Mouse (Mus musculus): ENCODE data around the gene Clmn. TPM values are rescaled to one million over a fixed set of nuclear protein-coding genes. Genes with fewer than 3 reads are reported as not detected.

Clmn gene
- polyA plus RNA-seq, 1 experiment from 2014 or later, result 0.99 TPM

DNA sequence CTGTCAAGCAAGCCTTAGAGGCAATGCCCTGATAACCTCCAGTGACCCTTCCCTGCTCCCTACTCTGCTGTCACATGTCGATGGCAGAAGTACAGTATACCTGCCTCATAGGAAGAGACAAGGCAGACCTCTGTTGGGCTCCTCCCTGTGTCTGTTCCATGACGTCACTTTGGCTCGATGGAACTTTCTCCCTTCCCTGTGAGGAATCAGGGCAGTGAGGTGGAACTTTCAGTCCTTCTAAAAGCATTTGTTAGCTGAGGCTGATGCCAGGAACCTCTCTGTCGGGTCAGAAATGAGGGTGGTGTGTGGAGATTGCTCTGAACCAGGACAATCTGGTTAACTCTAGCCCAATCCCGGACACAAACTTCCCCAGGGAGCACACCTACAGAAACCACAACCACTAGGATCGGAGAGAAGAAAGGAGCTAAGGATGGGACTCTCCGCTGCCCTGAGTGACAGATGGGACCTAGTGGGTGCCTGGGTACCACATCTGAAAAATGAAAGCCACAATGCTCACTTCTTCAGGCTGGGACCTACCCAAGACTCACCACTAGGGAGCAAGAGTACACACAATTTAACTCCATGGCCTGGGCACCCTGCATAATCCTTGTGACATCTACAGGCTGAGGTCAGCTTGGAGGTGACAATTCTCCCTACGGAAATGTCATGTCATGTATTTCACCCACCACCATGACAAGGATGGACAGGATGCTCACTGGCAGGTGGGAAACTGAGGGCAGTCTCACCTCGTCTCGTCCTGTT, 41.9 kb downstream of the Clmn start:
- Histone ChIP-seq H3K4me2 (ENCODE audit: low read length) (no peak overlapping the region), H3K27ac (replicated peaks; ENCODE audit: low read depth, low read length) (no peak overlapping the region), H3K27me3 (ENCODE audit: control insufficient read depth, insufficient read depth, low read length) (no peaks in the 10 kb centered on the region), H3K9ac (replicated peaks; ENCODE audit: low read length) (no peak overlapping the region), H3K36me3 (ENCODE audit: control insufficient read depth, insufficient read depth, low read length) (no peaks in the 10 kb centered on the region), H3K4me1 (ENCODE audit: control insufficient read depth, insufficient read depth, low read length) (peaks cover 3% of the 10 kb centered on the region; the same call in 1 of the 2 replicates), H3K9me3 (ENCODE audit: control insufficient read depth, low read length) (no peaks in the 10 kb centered on the region), H3K4me3 (replicated peaks; ENCODE audit: low read depth, low read length) (no peak overlapping the region)
- 88% methylated on average over 10 of the region's 10 CpGs for WGBS
- ATAC-seq (ENCODE audit: low FRiP score, low TSS enrichment), result no peak
- DNase-seq, result no peak

GRCm38 (mm10) chr12:104822151-104822550, 42.7 kb downstream of the Clmn start:
- WGBS, result 67% methylated on average over 8 of the region's 8 CpGs
- Histone ChIP-seq H3K27ac (replicated peaks; ENCODE audit: low read depth, low read length) (no peak overlapping the region), H3K4me2 (ENCODE audit: low read length) (no peak overlapping the region), H3K9me3 (ENCODE audit: control insufficient read depth, low read length) (no peaks in the 10 kb centered on the region), H3K36me3 (ENCODE audit: control insufficient read depth, insufficient read depth, low read length) (no peaks in the 10 kb centered on the region), H3K4me1 (ENCODE audit: control insufficient read depth, insufficient read depth, low read length) (peaks cover 5% of the 10 kb centered on the region; the same call in 1 of the 2 replicates), H3K4me3 (replicated peaks; ENCODE audit: low read depth, low read length) (no peak overlapping the region), H3K27me3 (ENCODE audit: control insufficient read depth, insufficient read depth, low read length) (no peaks in the 10 kb centered on the region), H3K9ac (replicated peaks; ENCODE audit: low read length) (no peak overlapping the region)
- ATAC-seq (ENCODE audit: low FRiP score, low TSS enrichment) (no peak), DNase-seq (no peak)

DNA sequence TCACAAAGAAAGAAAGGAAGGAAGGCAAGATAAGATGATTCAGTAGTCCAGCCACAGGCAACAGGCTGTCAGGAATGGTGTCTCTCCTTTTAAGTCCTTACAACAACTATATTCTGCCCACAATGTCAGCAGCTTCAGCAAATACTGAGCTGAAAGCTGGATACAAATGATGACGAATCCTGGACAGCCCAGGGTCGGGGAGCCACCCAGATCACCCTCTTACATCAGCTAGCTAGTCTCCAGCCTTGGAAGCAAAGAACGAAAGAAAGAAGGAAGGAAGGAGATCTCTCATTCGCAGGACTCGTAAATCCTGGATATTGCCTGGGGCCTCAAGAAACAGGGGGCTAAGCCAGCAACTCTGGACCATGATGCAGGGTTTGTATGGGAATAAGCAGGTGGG, 44.8 kb downstream of the Clmn start:
- Histone ChIP-seq H3K27me3 (ENCODE audit: control insufficient read depth, insufficient read depth, low read length) (no peaks in the 10 kb centered on the region), H3K27ac (replicated peaks; ENCODE audit: low read depth, low read length) (no peak overlapping the region), H3K9me3 (ENCODE audit: control insufficient read depth, low read length) (no peaks in the 10 kb centered on the region), H3K9ac (replicated peaks; ENCODE audit: low read length) (no peak overlapping the region), H3K4me2 (ENCODE audit: low read length) (no peak overlapping the region), H3K4me3 (replicated peaks; ENCODE audit: low read depth, low read length) (no peak overlapping the region), H3K36me3 (ENCODE audit: control insufficient read depth, insufficient read depth, low read length) (no peaks in the 10 kb centered on the region), H3K4me1 (ENCODE audit: control insufficient read depth, insufficient read depth, low read length) (peaks cover 5% of the 10 kb centered on the region; the same call in 1 of the 2 replicates)
- 79% methylated on average over 5 of the region's 5 CpGs for WGBS
- ATAC-seq (ENCODE audit: low FRiP score, low TSS enrichment) (no peak), DNase-seq (no peak)

DNA sequence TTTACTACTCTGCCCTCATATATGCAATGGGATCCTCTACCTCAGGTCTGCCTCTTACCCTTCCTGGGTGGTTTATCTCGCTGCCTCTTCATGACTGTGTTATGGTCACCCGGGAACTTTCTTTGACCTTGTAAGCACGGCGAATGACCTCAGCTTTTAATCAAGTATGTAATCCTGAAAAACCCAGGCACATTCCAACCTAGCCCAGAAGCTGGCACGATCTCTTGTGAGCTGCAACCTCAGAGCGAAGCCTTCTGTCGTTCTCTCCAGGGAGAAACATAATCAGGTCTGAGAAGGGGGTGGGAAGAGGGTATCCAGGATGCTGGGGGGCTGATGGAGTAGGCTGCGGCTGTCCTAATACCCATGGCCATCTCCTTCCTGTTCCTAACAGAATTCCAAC, 45.8 kb downstream of the Clmn start:
- no peak overlapping the region for H3K4me3 ChIP-seq (replicated peaks; ENCODE audit: low read depth, low read length)
- no peak overlapping the region for H3K27ac ChIP-seq (replicated peaks; ENCODE audit: low read depth, low read length)
- no peak overlapping the region for H3K4me2 ChIP-seq (ENCODE audit: low read length)
- H3K36me3 ChIP-seq (ENCODE audit: control insufficient read depth, insufficient read depth, low read length), result no peaks in the 10 kb centered on the region
- H3K4me1 ChIP-seq (ENCODE audit: control insufficient read depth, insufficient read depth, low read length), result peaks cover 5% of the 10 kb centered on the region; the same call in 1 of the 2 replicates
- no peaks in the 10 kb centered on the region for H3K27me3 ChIP-seq (ENCODE audit: control insufficient read depth, insufficient read depth, low read length)
- no peak for DNase-seq
- 44% methylated on average over 8 of the region's 8 CpGs for WGBS
- H3K9me3 ChIP-seq (ENCODE audit: control insufficient read depth, low read length), result no peaks in the 10 kb centered on the region
- no peak overlapping the region for H3K9ac ChIP-seq (replicated peaks; ENCODE audit: low read length)
- no peak for ATAC-seq (ENCODE audit: low FRiP score, low TSS enrichment)

DNA sequence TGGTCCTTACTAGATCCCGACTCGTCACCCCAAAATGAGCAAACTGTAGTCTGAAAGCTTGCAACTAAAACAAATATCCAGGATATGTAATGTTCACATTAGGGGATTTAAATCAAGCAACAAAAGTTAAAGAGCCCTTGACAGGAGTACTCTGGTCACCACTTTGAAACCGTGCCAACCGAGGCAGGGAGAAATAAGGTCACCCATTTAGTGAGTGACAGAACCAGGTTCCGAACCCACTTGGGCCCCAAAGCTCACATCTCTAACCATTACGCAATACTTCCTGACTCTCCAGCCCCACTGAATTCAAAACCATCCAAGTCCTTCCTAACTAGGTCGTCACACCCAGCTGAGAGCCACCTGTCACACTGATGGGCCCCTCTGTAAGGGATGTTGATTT, 46.8 kb downstream of the Clmn start:
- WGBS, result 77% methylated on average over 7 of the region's 7 CpGs
- ATAC-seq (ENCODE audit: low FRiP score, low TSS enrichment) (no peak), DNase-seq (no peak)
- Histone ChIP-seq H3K36me3 (ENCODE audit: control insufficient read depth, insufficient read depth, low read length) (no peaks in the 10 kb centered on the region), H3K27ac (replicated peaks; ENCODE audit: low read depth, low read length) (no peak overlapping the region), H3K27me3 (ENCODE audit: control insufficient read depth, insufficient read depth, low read length) (no peaks in the 10 kb centered on the region), H3K9ac (replicated peaks; ENCODE audit: low read length) (no peak overlapping the region), H3K4me2 (ENCODE audit: low read length) (no peak overlapping the region), H3K4me3 (replicated peaks; ENCODE audit: low read depth, low read length) (no peak overlapping the region), H3K9me3 (ENCODE audit: control insufficient read depth, low read length) (no peaks in the 10 kb centered on the region), H3K4me1 (ENCODE audit: control insufficient read depth, insufficient read depth, low read length) (peaks cover 5% of the 10 kb centered on the region; the same call in 1 of the 2 replicates)

- Histone ChIP-seq H3K9ac (replicated peaks; ENCODE audit: low read length) (no peak overlapping the region), H3K27ac (replicated peaks; ENCODE audit: low read depth, low read length) (no peak overlapping the region), H3K4me3 (replicated peaks; ENCODE audit: low read depth, low read length) (no peak overlapping the region), H3K4me1 (ENCODE audit: control insufficient read depth, insufficient read depth, low read length) (peaks cover 5% of the 10 kb centered on the region; the same call in 1 of the 2 replicates), H3K9me3 (ENCODE audit: control insufficient read depth, low read length) (no peaks in the 10 kb centered on the region), H3K36me3 (ENCODE audit: control insufficient read depth, insufficient read depth, low read length) (no peaks in the 10 kb centered on the region), H3K27me3 (ENCODE audit: control insufficient read depth, insufficient read depth, low read length) (no peaks in the 10 kb centered on the region), H3K4me2 (ENCODE audit: low read length) (no peak overlapping the region)
- no peak for DNase-seq
- 21% methylated on average over 12 of the region's 12 CpGs for WGBS
- no peak for ATAC-seq (ENCODE audit: low FRiP score, low TSS enrichment)
Measured at GRCm38 (mm10) chr12:104817172-104817866, 47.6 kb downstream of the Clmn start.

GRCm38 (mm10) chr12:104814291-104814690, 50.6 kb downstream of the Clmn start:
- H3K27ac ChIP-seq (replicated peaks; ENCODE audit: low read depth, low read length), result no peak overlapping the region
- peaks cover 5% of the 10 kb centered on the region; the same call in 1 of the 2 replicates for H3K4me1 ChIP-seq (ENCODE audit: control insufficient read depth, insufficient read depth, low read length)
- H3K4me2 ChIP-seq (ENCODE audit: low read length), result no peak overlapping the region
- no peak overlapping the region for H3K9ac ChIP-seq (replicated peaks; ENCODE audit: low read length)
- 78% methylated on average over 7 of the region's 7 CpGs for WGBS
- H3K36me3 ChIP-seq (ENCODE audit: control insufficient read depth, insufficient read depth, low read length), result no peaks in the 10 kb centered on the region
- DNase-seq (no peak), ATAC-seq (ENCODE audit: low FRiP score, low TSS enrichment) (no peak)
- H3K4me3 ChIP-seq (replicated peaks; ENCODE audit: low read depth, low read length), result no peak overlapping the region
- no peaks in the 10 kb centered on the region for H3K9me3 ChIP-seq (ENCODE audit: control insufficient read depth, low read length)
- H3K27me3 ChIP-seq (ENCODE audit: control insufficient read depth, insufficient read depth, low read length), result no peaks in the 10 kb centered on the region

DNA sequence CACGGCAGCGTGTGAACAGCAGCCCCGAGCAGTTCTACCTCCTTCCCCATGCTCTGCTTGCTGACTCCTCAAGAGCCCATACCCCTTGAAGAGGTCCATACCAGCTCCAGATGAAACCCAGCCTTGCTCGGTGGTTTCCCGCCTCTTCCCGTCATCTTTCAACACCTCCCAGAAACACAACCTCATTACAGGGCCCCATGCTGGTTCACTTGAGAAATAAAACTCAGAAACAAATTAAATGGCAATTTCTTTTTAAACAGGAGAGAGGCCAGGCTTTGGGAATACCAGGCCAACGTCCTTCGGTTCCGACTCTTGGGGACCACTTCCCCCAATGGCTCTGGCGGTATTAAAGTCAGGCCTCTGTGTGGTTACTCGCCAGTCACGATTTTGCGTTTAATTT, 51.1 kb downstream of the Clmn start:
- Histone ChIP-seq H3K9me3 (ENCODE audit: control insufficient read depth, low read length) (no peaks in the 10 kb centered on the region), H3K36me3 (ENCODE audit: control insufficient read depth, insufficient read depth, low read length) (no peaks in the 10 kb centered on the region), H3K4me3 (replicated peaks; ENCODE audit: low read depth, low read length) (no peak overlapping the region), H3K4me1 (ENCODE audit: control insufficient read depth, insufficient read depth, low read length) (peaks cover 5% of the 10 kb centered on the region; the same call in 1 of the 2 replicates), H3K27ac (replicated peaks; ENCODE audit: low read depth, low read length) (no peak overlapping the region), H3K9ac (replicated peaks; ENCODE audit: low read length) (no peak overlapping the region), H3K4me2 (ENCODE audit: low read length) (no peak overlapping the region), H3K27me3 (ENCODE audit: control insufficient read depth, insufficient read depth, low read length) (no peaks in the 10 kb centered on the region)
- ATAC-seq (ENCODE audit: low FRiP score, low TSS enrichment) (no peak), DNase-seq (no peak)
- WGBS, result 93% methylated on average over 13 of the region's 13 CpGs

GRCm38 (mm10) chr12:104812711-104813110, 52.2 kb downstream of the Clmn start:
- peaks cover 2% of the 10 kb centered on the region; the same call in 1 of the 2 replicates for H3K4me1 ChIP-seq (ENCODE audit: control insufficient read depth, insufficient read depth, low read length)
- H3K4me3 ChIP-seq (replicated peaks; ENCODE audit: low read depth, low read length), result no peak overlapping the region
- no peak overlapping the region for H3K27ac ChIP-seq (replicated peaks; ENCODE audit: low read depth, low read length)
- ATAC-seq (ENCODE audit: low FRiP score, low TSS enrichment), result no peak
- DNase-seq, result no peak
- 77% methylated on average over 4 of the region's 4 CpGs for WGBS
- no peak overlapping the region for H3K9ac ChIP-seq (replicated peaks; ENCODE audit: low read length)
- no peak overlapping the region for H3K4me2 ChIP-seq (ENCODE audit: low read length)
- no peaks in the 10 kb centered on the region for H3K27me3 ChIP-seq (ENCODE audit: control insufficient read depth, insufficient read depth, low read length)
- no peaks in the 10 kb centered on the region for H3K9me3 ChIP-seq (ENCODE audit: control insufficient read depth, low read length)
- H3K36me3 ChIP-seq (ENCODE audit: control insufficient read depth, insufficient read depth, low read length), result no peaks in the 10 kb centered on the region

All from midbrain, embryonic 14.5 days (tissue).